Mouse (Mus musculus) gastrocnemius, postnatal 10 days (tissue): ENCODE data around the gene 4930519G04Rik. TPM values are rescaled to one million over a fixed set of nuclear protein-coding genes. Genes with fewer than 3 reads are reported as not detected.
A peak's percentile ranks its signal among the peaks of the same experiment; 100 is the strongest.
"Not testable (repeated sequence)": the region's sequence is repeated elsewhere in the genome, so short reads cannot be mapped to it uniquely, and the experiment has no call there.

ENCODE experiments used
- DNase-seq: peaks from one replicate; pipeline ENCODE4 v3.0.0; 2021; ENCODE audit warnings: mixed read lengths
- long read RNA-seq, 2 experiments: library from polyadenylated mRNA; stranded (forward); transcript quantifications; one replicate each; pipeline ENCODE4 v2.0.0; 2021
- total RNA-seq, 2 experiments: library from RNA; stranded (reverse); gene quantifications; 2 replicates each; pipeline ENCODE4 v1.2.3; 2021

Gene 4930519G04Rik
- not detected for total RNA-seq
- long read RNA-seq, experiment 1, result 0 reads
- long read RNA-seq, experiment 2, result 0 reads

GRCm38 (mm10) chr5:114853364-114853763 lies at the start of gene 4930519G04Rik:
Gene 4930519G04Rik, plus strand, starts transcription at chr5:114853664.
- DNase-seq, result not testable (repeated sequence)

GRCm38 (mm10) chr5:114804335-114804734 lies 49.1 kb upstream of the 4930519G04Rik start:
- DNase-seq, result no peak

GRCm38 (mm10) chr5:114804958-114805357 lies 48.5 kb upstream of the 4930519G04Rik start:
- DNase-seq, result peak; percentile 41

- no peak for DNase-seq
Measured at GRCm38 (mm10) chr5:114805436-114806350, 47.8 kb upstream of the 4930519G04Rik start.

GRCm38 (mm10) chr5:114806636-114807035 lies 46.8 kb upstream of the 4930519G04Rik start:
- no peak for DNase-seq

GRCm38 (mm10) chr5:114807063-114807462 lies 46.4 kb upstream of the 4930519G04Rik start:
- no peak for DNase-seq

- no peak for DNase-seq
Measured at GRCm38 (mm10) chr5:114807468-114807867, 46.0 kb upstream of the 4930519G04Rik start.

GRCm38 (mm10) chr5:114807893-114808292 lies 45.6 kb upstream of the 4930519G04Rik start:
- DNase-seq, result no peak

- no peak for DNase-seq
Measured at GRCm38 (mm10) chr5:114808385-114808784, 45.1 kb upstream of the 4930519G04Rik start.

- no peak for DNase-seq
Measured at GRCm38 (mm10) chr5:114809181-114809756, 44.2 kb upstream of the 4930519G04Rik start.

GRCm38 (mm10) chr5:114809826-114810225 lies 43.6 kb upstream of the 4930519G04Rik start:
- DNase-seq, result no peak

GRCm38 (mm10) chr5:114813525-114814181 lies 39.8 kb upstream of the 4930519G04Rik start:
- peak; percentile 86 for DNase-seq

GRCm38 (mm10) chr5:114816599-114816998 lies 36.9 kb upstream of the 4930519G04Rik start:
- no peak for DNase-seq

- no peak for DNase-seq
Measured at GRCm38 (mm10) chr5:114818124-114818523, 35.3 kb upstream of the 4930519G04Rik start.

- DNase-seq, result peak; percentile 74
Measured at GRCm38 (mm10) chr5:114822796-114823688, 30.4 kb upstream of the 4930519G04Rik start, which contains the start of gene 1500011B03Rik. Gene 1500011B03Rik, minus strand, starts transcription at chr5:114823468.

GRCm38 (mm10) chr5:114824197-114824596 lies 29.3 kb upstream of the 4930519G04Rik start:
- no peak for DNase-seq

GRCm38 (mm10) chr5:114825978-114826691 lies 27.3 kb upstream of the 4930519G04Rik start:
- DNase-seq, result peak; percentile 47

- no peak for DNase-seq
Measured at GRCm38 (mm10) chr5:114827427-114827826, 26.0 kb upstream of the 4930519G04Rik start.

- no peak for DNase-seq
Measured at GRCm38 (mm10) chr5:114829740-114830139, 23.7 kb upstream of the 4930519G04Rik start.

GRCm38 (mm10) chr5:114836886-114837285 lies 16.6 kb upstream of the 4930519G04Rik start:
- no peak for DNase-seq

GRCm38 (mm10) chr5:114840481-114840880 lies 13.0 kb upstream of the 4930519G04Rik start:
- DNase-seq, result not testable (repeated sequence)
